Mouse (Mus musculus): Measurements from ENCODE around the gene Elmo3. TPM values are rescaled to one million over a fixed set of nuclear protein-coding genes. Genes with fewer than 3 reads are reported as not detected.
A peak's percentile ranks its signal among the peaks of the same experiment; 100 is the strongest.

Elmo3 gene
- total and polyA plus RNA-seq, 3 experiments, result 1.3 to 2.9 TPM; not detected in 1

- TF ChIP-seq USF2 (IDR thresholded peaks at IDR 0.05; ENCODE audit: borderline replicate concordance in 1 of 2, insufficient read depth in 1 of 2, low read depth in 1 of 2, low read length in 2 of 2), result no peak
- peak in 2 of 3 experiments; percentile 38; a peak in 4 of 6 replicates for TF ChIP-seq CTCF (IDR thresholded peaks at IDR 0.05 in 2 of 3, conservative IDR thresholded peaks at IDR 0.05 in 1 of 3; ENCODE audit: control insufficient read depth in 1 of 3, insufficient read depth in 1 of 3, low read depth in 2 of 3, low read length in 3 of 3, poor library complexity in 1 of 3, severe bottlenecking in 1 of 3)
Measured at GRCm38 (mm10) chr8:105326141-105326672, 20.8 kb downstream of the Elmo3 start, which contains the start of the genes Lrrc29 and Tmem208 (continued).

GRCm38 (mm10) chr8:105326968-105327367 is 21.6 kb downstream of the Elmo3 start:
- Histone ChIP-seq H3K36me3 (ENCODE audit: control insufficient read depth in 1 of 2, insufficient read depth in 2 of 2, low read length in 2 of 2) (peaks cover 10 to 27% of the 10 kb centered on the region in 2 experiments), H3K9ac (ENCODE audit: control insufficient read depth, low read depth, low read length, poor library complexity, severe bottlenecking) (peak overlapping the region; percentile 82), H3K79me2 (ENCODE audit: control insufficient read depth, insufficient read depth, low read length, poor library complexity) (peaks cover 20% of the 10 kb centered on the region), H3K27me3 (ENCODE audit: control insufficient read depth in 1 of 2, insufficient read depth in 2 of 2, low read length in 2 of 2) (no peaks in the 10 kb centered on the region), H3K9me3 (replicated peaks; ENCODE audit: insufficient read depth, low read length) (no peaks in the 10 kb centered on the region), H3K27ac (ENCODE audit: control insufficient read depth, low read depth, low read length) (peak overlapping the region; percentile 90), H3K4me3 (ENCODE audit: control insufficient read depth in 1 of 2, insufficient read depth in 1 of 2, low read depth in 2 of 2, low read length in 2 of 2) (peak overlapping the region; percentile 74 to 88), H3K4me1 (ENCODE audit: control insufficient read depth in 1 of 2, insufficient read depth in 2 of 2, low read length in 2 of 2) (peaks cover 18 to 29% of the 10 kb centered on the region in 2 experiments)
- TF ChIP-seq NELFE (IDR thresholded peaks at IDR 0.05; ENCODE audit: low read depth, low read length) (0 out of 2 replicates have a peak, but pooled peaks have one; percentile 21), E2F4 (IDR thresholded peaks at IDR 0.05; ENCODE audit: borderline replicate concordance, low read depth, low read length) (no peak), KAT2A (conservative IDR thresholded peaks at IDR 0.05; ENCODE audit: low read depth, low read length) (0 out of 2 replicates have a peak, but pooled peaks have one; percentile 24), CTCF (IDR thresholded peaks at IDR 0.05 in 2 of 3, conservative IDR thresholded peaks at IDR 0.05 in 1 of 3; ENCODE audit: control insufficient read depth in 1 of 3, insufficient read depth in 1 of 3, low read depth in 2 of 3, low read length in 3 of 3, poor library complexity in 1 of 3, severe bottlenecking in 1 of 3) (no peak)
- DNase-seq (ENCODE audit: low read depth, low spot score), result no peak

GRCm38 (mm10) chr8:105330325-105330724 is 24.9 kb downstream of the Elmo3 start:
- Histone ChIP-seq H3K27ac (ENCODE audit: control insufficient read depth, low read depth, low read length) (no peak overlapping the region), H3K4me1 (ENCODE audit: control insufficient read depth in 1 of 2, insufficient read depth in 2 of 2, low read length in 2 of 2) (peaks cover 4 to 6% of the 10 kb centered on the region in 2 experiments), H3K79me2 (ENCODE audit: control insufficient read depth, insufficient read depth, low read length, poor library complexity) (peaks cover 19% of the 10 kb centered on the region), H3K36me3 (ENCODE audit: control insufficient read depth in 1 of 2, insufficient read depth in 2 of 2, low read length in 2 of 2) (peaks cover 7 to 10% of the 10 kb centered on the region in 2 experiments), H3K9ac (ENCODE audit: control insufficient read depth, low read depth, low read length, poor library complexity, severe bottlenecking) (no peak overlapping the region), H3K9me3 (replicated peaks; ENCODE audit: insufficient read depth, low read length) (no peaks in the 10 kb centered on the region), H3K27me3 (ENCODE audit: control insufficient read depth in 1 of 2, insufficient read depth in 2 of 2, low read length in 2 of 2) (no peaks in the 10 kb centered on the region), H3K4me3 (ENCODE audit: control insufficient read depth in 1 of 2, insufficient read depth in 1 of 2, low read depth in 2 of 2, low read length in 2 of 2) (no peak overlapping the region)
- no peak for TF ChIP-seq USF2 (IDR thresholded peaks at IDR 0.05; ENCODE audit: borderline replicate concordance in 1 of 2, insufficient read depth in 1 of 2, low read depth in 1 of 2, low read length in 2 of 2)
- TF ChIP-seq ZMIZ1 (IDR thresholded peaks at IDR 0.05; ENCODE audit: low read depth, low read length), result no peak
- TF ChIP-seq POLR2AphosphoS2 (IDR thresholded peaks at IDR 0.05; ENCODE audit: low read length), result no peak
- no peak for TF ChIP-seq MYB (IDR thresholded peaks at IDR 0.05; ENCODE audit: low read depth, low read length)
- no peak for TF ChIP-seq POLR2A (IDR thresholded peaks at IDR 0.05; ENCODE audit: control insufficient read depth in 1 of 2, insufficient read depth in 1 of 2, low read depth in 1 of 2, low read length in 2 of 2, poor library complexity in 1 of 2)
- no peak for TF ChIP-seq MAX (IDR thresholded peaks at IDR 0.05; ENCODE audit: low read length)
- no peak for TF ChIP-seq TCF12 (IDR thresholded peaks at IDR 0.05; ENCODE audit: low read depth, low read length)
- no peak for TF ChIP-seq RAD21 (IDR thresholded peaks at IDR 0.05; ENCODE audit: low read depth, low read length)
- TF ChIP-seq HCFC1 (IDR thresholded peaks at IDR 0.05; ENCODE audit: low read depth, low read length), result no peak
- no peak for TF ChIP-seq ZC3H11A (IDR thresholded peaks at IDR 0.05; ENCODE audit: low read depth, low read length)
- no peak for TF ChIP-seq JUND (IDR thresholded peaks at IDR 0.05; ENCODE audit: low read depth, low read length)
- TF ChIP-seq E2F4 (IDR thresholded peaks at IDR 0.05; ENCODE audit: borderline replicate concordance, low read depth, low read length), result no peak
- TF ChIP-seq CTCF (IDR thresholded peaks at IDR 0.05 in 2 of 3, conservative IDR thresholded peaks at IDR 0.05 in 1 of 3; ENCODE audit: control insufficient read depth in 1 of 3, insufficient read depth in 1 of 3, low read depth in 2 of 3, low read length in 3 of 3, poor library complexity in 1 of 3, severe bottlenecking in 1 of 3), result no peak
- no peak for TF ChIP-seq NELFE (IDR thresholded peaks at IDR 0.05; ENCODE audit: low read depth, low read length)
- TF ChIP-seq ELF1 (IDR thresholded peaks at IDR 0.05; ENCODE audit: low read depth, low read length), result no peak
- TF ChIP-seq MEF2A (IDR thresholded peaks at IDR 0.05; ENCODE audit: extremely low read depth, insufficient replicate concordance, low read depth, low read length, poor library complexity, severe bottlenecking), result no peak
- no peak for DNase-seq (ENCODE audit: low read depth, low spot score)

All from MEL (cell line).